Mouse (Mus musculus): ENCODE measurements at regions not wholly inside any gene's neighbourhood (a gene's known extent, or its start where the extent isn't known, plus 50 kb on each side); places are given as distances from the start of the nearest gene placed in this dataset.

DNA sequence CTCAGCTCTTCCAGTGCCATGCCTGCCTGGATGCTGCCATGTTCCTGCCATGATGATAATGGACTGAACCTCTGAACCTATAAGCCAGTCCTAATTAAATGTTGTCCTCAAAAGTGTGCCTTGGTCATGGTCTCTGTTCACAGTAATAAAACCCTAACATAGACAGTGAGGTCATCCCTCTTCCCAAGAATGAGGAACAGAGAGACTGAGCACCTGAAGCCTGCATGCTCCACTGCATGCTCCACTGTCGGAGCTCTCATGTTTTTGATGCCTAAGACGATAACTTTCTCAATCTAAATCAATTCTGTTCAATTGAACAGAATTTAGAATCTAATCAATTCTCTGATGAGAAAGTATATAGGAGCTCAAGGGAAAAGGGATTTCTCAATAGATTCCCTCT lies 71.1 kb upstream of the Cxcr4 start:
- no peak for TF ChIP-seq POLR2A (IDR thresholded peaks at IDR 0.05; ENCODE audit: extremely low read depth, insufficient read depth, low read length)
- no peak for TF ChIP-seq CTCF (IDR thresholded peaks at IDR 0.05; ENCODE audit: extremely low read depth, insufficient read depth, low read length)
- Histone ChIP-seq H3K4me1 (ENCODE audit: control insufficient read depth, insufficient read depth, low read length) (no peaks in the 10 kb centered on the region), H3K4me3 (ENCODE audit: insufficient read depth, low read length) (no peak overlapping the region), H3K27ac (ENCODE audit: insufficient read depth, low read length) (no peak overlapping the region)

DNA sequence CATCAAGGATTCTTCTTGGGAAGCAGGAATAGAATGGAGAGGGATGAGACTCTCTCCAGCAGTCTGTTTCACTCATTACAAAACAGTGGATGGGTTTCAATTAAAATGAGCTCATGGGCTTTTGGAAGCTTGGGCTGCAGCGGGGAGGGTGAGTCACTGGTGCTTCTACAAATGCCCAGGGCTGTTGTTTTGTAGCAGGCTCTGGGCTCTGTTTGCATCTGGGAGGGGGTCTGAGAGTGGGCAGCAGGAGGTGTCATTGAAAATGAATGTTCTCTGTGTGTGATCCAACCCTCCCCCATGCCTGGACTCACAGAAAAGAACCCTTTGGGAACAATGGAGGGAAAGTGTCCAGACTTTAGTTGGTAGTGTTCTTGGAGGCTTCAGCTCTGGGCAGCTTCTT lies 67.8 kb upstream of the Cxcr4 start:
- H3K4me1 ChIP-seq (ENCODE audit: control insufficient read depth, insufficient read depth, low read length): no peaks in the 10 kb centered on the region
- no peak overlapping the region for H3K27ac ChIP-seq (ENCODE audit: insufficient read depth, low read length)
- no peak for TF ChIP-seq CTCF (IDR thresholded peaks at IDR 0.05; ENCODE audit: extremely low read depth, insufficient read depth, low read length)
- TF ChIP-seq POLR2A (IDR thresholded peaks at IDR 0.05; ENCODE audit: extremely low read depth, insufficient read depth, low read length): no peak
- H3K4me3 ChIP-seq (ENCODE audit: insufficient read depth, low read length): no peak overlapping the region

DNA sequence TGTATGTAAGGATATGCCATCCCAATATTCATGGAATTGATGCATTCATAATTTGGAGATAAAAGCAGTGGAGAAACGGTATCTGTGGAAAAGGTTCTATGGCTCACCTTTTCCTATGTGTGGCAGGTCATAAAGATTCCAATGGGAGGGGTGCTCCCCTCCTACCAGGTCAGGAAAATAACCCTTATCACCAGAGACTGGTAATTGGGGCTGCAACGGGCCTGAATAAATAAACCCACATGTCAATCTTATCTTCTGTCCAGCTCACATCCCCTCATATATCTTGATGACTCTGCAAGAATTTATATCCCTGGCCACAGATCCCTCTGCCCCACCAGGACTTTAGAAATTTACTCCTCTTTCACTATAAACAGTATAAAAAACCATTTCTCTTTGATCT lies 66.7 kb upstream of the Cxcr4 start:
- no peak overlapping the region for H3K27ac ChIP-seq (ENCODE audit: insufficient read depth, low read length)
- no peak overlapping the region for H3K4me3 ChIP-seq (ENCODE audit: insufficient read depth, low read length)
- no peaks in the 10 kb centered on the region for H3K4me1 ChIP-seq (ENCODE audit: control insufficient read depth, insufficient read depth, low read length)
- TF ChIP-seq POLR2A (IDR thresholded peaks at IDR 0.05; ENCODE audit: extremely low read depth, insufficient read depth, low read length): no peak

DNA sequence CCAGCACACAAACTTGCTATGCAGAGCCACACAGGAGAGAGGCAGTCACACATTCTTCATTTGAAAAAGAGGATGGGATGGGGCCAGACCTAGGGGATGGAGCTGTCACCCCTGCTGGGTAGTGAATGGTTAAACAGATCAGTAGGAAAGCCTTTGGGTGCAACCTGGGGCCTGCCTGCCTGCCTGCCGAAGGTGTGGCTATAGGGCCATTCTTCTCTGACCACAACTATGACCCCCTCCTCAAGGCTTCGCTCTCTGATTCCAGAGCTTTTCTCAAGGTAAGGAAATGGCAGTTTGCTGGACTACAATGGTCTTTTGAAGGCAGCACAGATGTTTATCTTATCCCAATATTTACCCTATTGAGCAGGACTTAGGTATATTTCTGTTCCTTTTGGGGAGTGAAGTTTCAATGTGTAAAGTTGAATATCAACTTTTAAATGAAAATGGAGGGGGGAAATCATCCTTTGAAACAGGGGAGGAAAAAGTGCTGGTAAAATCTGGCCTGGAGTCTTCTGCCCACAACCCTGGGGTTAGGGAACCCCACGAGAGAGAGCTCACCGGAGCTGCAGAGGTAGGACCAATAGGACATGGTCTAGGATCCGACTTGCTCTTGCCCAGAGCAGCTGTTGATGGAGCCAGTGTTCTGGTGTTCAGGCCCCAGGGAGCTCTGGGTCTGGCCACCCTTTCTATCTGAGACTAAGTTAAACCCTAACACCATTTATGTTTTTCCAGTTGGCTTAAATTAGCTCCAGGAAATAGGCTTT lies 62.2 kb upstream of the Cxcr4 start:
- no peaks in the 10 kb centered on the region for H3K4me1 ChIP-seq (ENCODE audit: control insufficient read depth, insufficient read depth, low read length)
- no peak overlapping the region for H3K27ac ChIP-seq (ENCODE audit: insufficient read depth, low read length)
- TF ChIP-seq POLR2A (IDR thresholded peaks at IDR 0.05; ENCODE audit: extremely low read depth, insufficient read depth, low read length) (no peak), CTCF (IDR thresholded peaks at IDR 0.05; ENCODE audit: extremely low read depth, insufficient read depth, low read length) (no peak)
- H3K4me3 ChIP-seq (ENCODE audit: insufficient read depth, low read length): no peak overlapping the region

DNA sequence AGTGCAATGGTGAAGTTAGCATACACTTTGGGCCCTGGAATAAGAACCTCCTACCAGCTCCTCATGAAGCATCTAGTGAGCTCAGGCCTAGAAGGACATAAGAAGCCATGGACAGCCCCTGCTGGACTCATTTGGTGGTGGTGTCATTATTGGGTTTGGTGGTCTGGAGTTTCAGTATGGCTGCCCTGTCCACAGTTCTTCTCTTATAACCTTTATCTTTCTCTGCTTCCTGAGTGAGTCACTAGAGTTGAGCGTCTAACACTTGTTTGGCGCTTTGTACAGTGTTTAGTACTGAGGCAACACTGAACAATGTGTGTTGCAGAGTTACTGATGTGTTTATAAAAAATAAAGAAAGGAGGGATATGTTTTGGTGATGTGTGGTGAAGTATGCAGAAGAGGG lies 58.5 kb upstream of the Cxcr4 start:
- Histone ChIP-seq H3K27ac (ENCODE audit: insufficient read depth, low read length) (no peak overlapping the region), H3K4me1 (ENCODE audit: control insufficient read depth, insufficient read depth, low read length) (no peaks in the 10 kb centered on the region), H3K4me3 (ENCODE audit: insufficient read depth, low read length) (no peak overlapping the region)
- no peak for TF ChIP-seq POLR2A (IDR thresholded peaks at IDR 0.05; ENCODE audit: extremely low read depth, insufficient read depth, low read length)
- no peak for TF ChIP-seq CTCF (IDR thresholded peaks at IDR 0.05; ENCODE audit: extremely low read depth, insufficient read depth, low read length)

DNA sequence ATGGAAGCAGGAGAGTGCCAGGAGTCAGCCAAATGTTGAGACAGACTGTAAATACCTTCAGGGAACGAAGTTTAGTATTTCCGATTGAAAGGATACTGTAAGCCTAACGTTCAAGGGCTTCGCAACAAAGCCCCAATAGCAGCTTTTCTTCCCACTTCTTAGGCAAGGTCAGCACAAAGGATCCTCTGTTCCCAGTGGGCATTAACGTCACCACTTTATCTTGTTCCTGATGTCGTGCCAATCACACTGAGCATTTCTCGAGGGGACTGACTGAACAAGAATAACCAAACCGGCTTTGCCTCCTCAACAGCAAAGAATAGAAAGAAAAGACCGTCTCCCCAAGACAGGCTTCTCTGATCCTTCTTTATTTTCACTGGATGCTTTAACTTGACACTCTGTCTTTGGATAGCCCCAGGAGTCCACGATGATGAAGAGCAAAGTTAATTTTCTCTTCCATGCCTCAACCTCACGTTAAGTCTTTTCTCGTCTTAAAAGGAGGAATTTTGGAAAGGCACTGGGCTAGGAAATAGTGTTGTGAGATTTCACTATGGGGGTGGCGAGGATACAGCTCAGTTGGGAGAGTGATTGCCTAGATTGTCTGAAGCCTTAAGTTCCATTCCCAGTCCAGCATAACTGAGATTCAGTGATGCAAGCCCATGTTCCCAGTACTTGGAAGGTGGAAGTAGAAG lies 57.5 kb upstream of the Cxcr4 start:
- Histone ChIP-seq H3K27ac (ENCODE audit: insufficient read depth, low read length) (no peak overlapping the region), H3K4me1 (ENCODE audit: control insufficient read depth, insufficient read depth, low read length) (no peaks in the 10 kb centered on the region), H3K4me3 (ENCODE audit: insufficient read depth, low read length) (no peak overlapping the region)
- TF ChIP-seq POLR2A (IDR thresholded peaks at IDR 0.05; ENCODE audit: extremely low read depth, insufficient read depth, low read length) (no peak), CTCF (IDR thresholded peaks at IDR 0.05; ENCODE audit: extremely low read depth, insufficient read depth, low read length) (no peak)

DNA sequence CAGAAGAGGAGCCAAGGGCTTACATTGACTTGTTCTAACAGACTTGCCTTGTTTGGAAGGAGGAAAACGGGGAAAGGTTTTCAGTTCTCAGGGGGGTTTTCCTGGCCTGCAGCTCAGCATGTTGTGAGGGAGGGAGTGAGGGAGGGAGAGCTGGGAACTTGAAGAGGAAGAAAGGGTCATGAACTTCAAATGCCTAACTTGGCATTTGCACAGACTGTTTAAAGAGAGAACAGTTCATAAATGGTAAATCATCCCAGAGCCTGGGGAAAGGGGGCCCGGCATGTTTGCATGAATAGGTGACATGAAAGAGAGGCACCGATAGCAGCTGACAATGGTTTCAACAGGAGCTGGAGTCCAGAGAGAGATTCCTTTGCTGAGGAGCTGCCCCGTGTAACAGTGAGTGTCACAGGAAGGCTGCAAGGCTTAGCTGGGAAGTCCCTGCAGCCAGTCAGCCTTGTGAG lies 51.3 kb upstream of the Cxcr4 start:
- Histone ChIP-seq H3K27ac (ENCODE audit: insufficient read depth, low read length) (no peak overlapping the region), H3K4me1 (ENCODE audit: control insufficient read depth, insufficient read depth, low read length) (no peaks in the 10 kb centered on the region), H3K4me3 (ENCODE audit: insufficient read depth, low read length) (no peak overlapping the region)
- TF ChIP-seq CTCF (IDR thresholded peaks at IDR 0.05; ENCODE audit: extremely low read depth, insufficient read depth, low read length) (no peak), POLR2A (IDR thresholded peaks at IDR 0.05; ENCODE audit: extremely low read depth, insufficient read depth, low read length) (no peak)

DNA sequence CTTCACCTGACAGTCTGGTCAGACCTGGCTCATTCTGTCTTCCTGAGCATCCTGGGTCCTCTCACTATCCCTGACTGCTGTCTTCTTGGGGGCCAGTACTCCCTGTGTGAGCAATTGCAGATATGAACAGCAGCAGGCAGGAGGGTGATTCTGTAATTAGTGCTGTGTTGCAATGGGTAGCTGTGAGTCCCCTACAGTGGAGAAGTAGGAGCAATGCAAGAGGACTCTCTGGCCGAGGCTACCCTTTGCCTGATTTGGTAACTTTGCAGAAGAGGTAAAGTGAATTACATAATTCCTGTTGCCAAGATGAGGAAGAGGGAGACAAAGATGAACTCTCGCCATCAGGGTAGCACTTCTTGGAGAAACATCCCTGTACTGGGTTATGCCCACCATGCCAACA lies 50.1 kb upstream of the Cxcr4 start:
- Histone ChIP-seq H3K4me3 (ENCODE audit: insufficient read depth, low read length) (no peak overlapping the region), H3K4me1 (ENCODE audit: control insufficient read depth, insufficient read depth, low read length) (no peaks in the 10 kb centered on the region), H3K27ac (ENCODE audit: insufficient read depth, low read length) (no peak overlapping the region)
- TF ChIP-seq CTCF (IDR thresholded peaks at IDR 0.05; ENCODE audit: extremely low read depth, insufficient read depth, low read length): no peak
- TF ChIP-seq POLR2A (IDR thresholded peaks at IDR 0.05; ENCODE audit: extremely low read depth, insufficient read depth, low read length): no peak
